Mouse (Mus musculus): Measurements from ENCODE around the gene Ifna1. TPM values are rescaled to one million over a fixed set of nuclear protein-coding genes. Genes with fewer than 3 reads are reported as not detected.
"Not testable (repeated sequence)": the region's sequence is repeated elsewhere in the genome, so short reads cannot be mapped to it uniquely, and the experiment has no call there.

The Ifna1 gene
- total RNA-seq (2021), result not detected

GRCm38 (mm10) chr4:88849698-88850097, at the start of gene Ifna1:
Gene Ifna1, plus strand, starts transcription at chr4:88850087.
- intact Hi-C loops (cut with DNase I), result no loop called here

GRCm38 (mm10) chr4:88802954-88803353, 46.9 kb upstream of the Ifna1 start, which contains the start of gene Gm13287:
Gene Gm13287, plus strand, starts transcription at chr4:88803254.
- DNase-seq; intact Hi-C loops (cut with DNase I): not testable (repeated sequence)

More at GRCm38 (mm10) chr4:88849698-88850097, at the start of gene Ifna1:
- DNase-seq, result no peak

GRCm38 (mm10) chr4:88805231-88805630, 44.7 kb upstream of the Ifna1 start, which contains the start of gene Gm13288:
Gene Gm13288, plus strand, starts transcription at chr4:88805531.
- DNase-seq; intact Hi-C loops (cut with DNase I): not testable (repeated sequence)

- DNase-seq, result peak; percentile 23 to 29
- intact Hi-C loops (cut with DNase I), result not testable (repeated sequence)
Measured at GRCm38 (mm10) chr4:88805761-88806160, 44.1 kb upstream of the Ifna1 start.

- intact Hi-C loops (cut with DNase I), result no loop called here
- DNase-seq, result no peak
Measured at GRCm38 (mm10) chr4:88815928-88816327, 34.0 kb upstream of the Ifna1 start, which contains the start of gene Ifna7. Gene Ifna7, plus strand, starts transcription at chr4:88816228.

GRCm38 (mm10) chr4:88819659-88820058, 30.2 kb upstream of the Ifna1 start, which contains the start of gene Ifna11:
Gene Ifna11, plus strand, starts transcription at chr4:88819959.
- DNase-seq, result no peak
- intact Hi-C loops (cut with DNase I), result loop anchor here (5.0 kb wide), 1 partner anchor 137 kb away; the partner anchor contains the start of gene Ifna2

- no peak for DNase-seq
- intact Hi-C loops (cut with DNase I), result loop anchor here (5.0 kb wide), 1 partner anchor 141 kb away; the partner anchor contains the start of gene Ifna2
Measured at GRCm38 (mm10) chr4:88822995-88823394, 26.9 kb upstream of the Ifna1 start.

GRCm38 (mm10) chr4:88827116-88827515, 22.8 kb upstream of the Ifna1 start, which contains the start of gene Ifna6:
Gene Ifna6, plus strand, starts transcription at chr4:88827416.
- intact Hi-C loops (cut with DNase I); DNase-seq: not testable (repeated sequence)

GRCm38 (mm10) chr4:88830523-88830922, 19.4 kb upstream of the Ifna1 start:
- intact Hi-C loops (cut with DNase I), result no loop called here
- DNase-seq, result peak; percentile 3 to 14

GRCm38 (mm10) chr4:88835225-88835624, 14.7 kb upstream of the Ifna1 start, which contains the start of gene Ifna5:
Gene Ifna5, plus strand, starts transcription at chr4:88835525.
- intact Hi-C loops (cut with DNase I); DNase-seq: not testable (repeated sequence)

- DNase-seq, result peak in 1 of 2 experiments; percentile 5
Measured at GRCm38 (mm10) chr4:88838828-88839227, 11.1 kb upstream of the Ifna1 start.

GRCm38 (mm10) chr4:88840058-88840457, 9.8 kb upstream of the Ifna1 start:
- intact Hi-C loops (cut with DNase I), result no loop called here
- no peak for DNase-seq

More at GRCm38 (mm10) chr4:88838828-88839227, 11.1 kb upstream of the Ifna1 start:
- intact Hi-C loops (cut with DNase I), result no loop called here

- intact Hi-C loops (cut with DNase I), result no loop called here
- no peak for DNase-seq
Measured at GRCm38 (mm10) chr4:88841438-88841911, 8.4 kb upstream of the Ifna1 start, which contains the start of gene Ifna4. Gene Ifna4, plus strand, starts transcription at chr4:88841861.

GRCm38 (mm10) chr4:88845334-88845733, 4.6 kb upstream of the Ifna1 start:
- no peak for DNase-seq
- intact Hi-C loops (cut with DNase I), result no loop called here

- DNase-seq, result no peak
- intact Hi-C loops (cut with DNase I), result no loop called here
Measured at GRCm38 (mm10) chr4:88851026-88851763, 1.3 kb downstream of the Ifna1 start.

GRCm38 (mm10) chr4:88859214-88859613, 9.3 kb downstream of the Ifna1 start:
- DNase-seq, result no peak
- intact Hi-C loops (cut with DNase I), result no loop called here

GRCm38 (mm10) chr4:88863309-88863708, 13.4 kb downstream of the Ifna1 start:
- intact Hi-C loops (cut with DNase I), result no loop called here
- no peak for DNase-seq

GRCm38 (mm10) chr4:88864599-88864998, 14.7 kb downstream of the Ifna1 start:
- no peak for DNase-seq
- intact Hi-C loops (cut with DNase I), result no loop called here

GRCm38 (mm10) chr4:88865011-88865569, 15.2 kb downstream of the Ifna1 start:
- intact Hi-C loops (cut with DNase I), result no loop called here
- DNase-seq, result no peak

- intact Hi-C loops (cut with DNase I), result no loop called here
Measured at GRCm38 (mm10) chr4:88867366-88867925, 17.6 kb downstream of the Ifna1 start.

More at GRCm38 (mm10) chr4:88867366-88867925, 17.6 kb downstream of the Ifna1 start:
- DNase-seq, result peak; percentile 74 to 79
